Mouse (Mus musculus) embryo, embryonic 10 days (tissue): Measurements from ENCODE around the gene Gm973.
A peak's percentile ranks its signal among the peaks of the same experiment; 100 is the strongest.
"Not testable (repeated sequence)": the region's sequence is repeated elsewhere in the genome, so short reads cannot be mapped to it uniquely, and the experiment has no call there.

Source experiments
- DNase-seq: peaks from one replicate; pipeline ENCODE4 v3.0.0-alpha.2; 2015; ENCODE audit warnings: low spot score

Gene Gm973

GRCm38 (mm10) chr1:59631986-59632659 is 116.1 kb downstream of the Gm973 start:
- DNase-seq: no peak

DNA sequence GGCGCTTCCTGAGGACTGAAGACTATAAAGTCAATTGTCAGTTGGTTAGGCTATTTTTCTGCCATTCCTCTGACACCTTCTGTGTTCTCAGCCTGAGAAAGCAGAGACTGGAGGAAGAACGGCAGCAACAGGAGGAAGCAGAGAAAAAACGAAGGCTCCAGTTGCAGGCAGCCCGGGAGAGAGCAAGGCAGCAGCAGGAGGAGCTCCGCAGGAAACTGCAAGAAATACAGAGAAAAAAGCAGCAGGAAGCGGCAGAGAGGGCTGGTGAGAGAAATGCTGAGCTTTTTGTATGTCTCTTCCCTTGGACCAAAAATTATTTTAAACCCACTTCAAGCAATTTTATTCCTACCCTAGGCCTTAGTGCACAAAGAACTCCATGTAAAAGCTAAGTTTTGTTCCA is 117.0 kb downstream of the Gm973 start:
- DNase-seq: no peak

GRCm38 (mm10) chr1:59636349-59636748 is 120.3 kb downstream of the Gm973 start:
- DNase-seq: no peak

- DNase-seq: no peak
Measured at GRCm38 (mm10) chr1:59638371-59638770, 122.3 kb downstream of the Gm973 start.

- DNase-seq: no peak
Measured at GRCm38 (mm10) chr1:59642488-59642887, 126.4 kb downstream of the Gm973 start.

DNA sequence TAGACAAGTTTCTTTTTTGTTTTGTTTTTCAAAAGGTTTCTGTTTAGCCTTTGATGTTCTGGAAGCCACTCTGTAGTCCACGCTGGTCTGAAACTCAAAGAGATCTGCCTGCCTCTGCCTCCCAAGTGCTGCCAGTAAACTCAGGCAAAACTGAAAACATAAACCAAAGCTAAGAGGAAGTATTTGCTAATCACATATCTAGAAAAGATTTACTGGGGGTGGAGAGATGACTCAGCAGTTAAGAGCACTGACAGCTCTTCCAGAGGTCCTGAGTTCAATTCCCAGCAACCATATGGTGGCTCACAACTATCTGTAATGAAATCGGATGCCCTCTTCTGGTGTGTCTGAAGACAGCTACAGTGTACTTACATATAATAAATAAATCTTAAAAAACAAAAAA is 130.4 kb downstream of the Gm973 start:
- not testable (repeated sequence) for DNase-seq

- DNase-seq: no peak
Measured at GRCm38 (mm10) chr1:59651201-59651819, 135.2 kb downstream of the Gm973 start.

- DNase-seq: no peak
Measured at GRCm38 (mm10) chr1:59653243-59653911, 137.3 kb downstream of the Gm973 start.

GRCm38 (mm10) chr1:59656244-59657171 is 140.4 kb downstream of the Gm973 start:
- no peak for DNase-seq

GRCm38 (mm10) chr1:59663456-59664135 is 147.5 kb downstream of the Gm973 start:
- no peak for DNase-seq

DNA sequence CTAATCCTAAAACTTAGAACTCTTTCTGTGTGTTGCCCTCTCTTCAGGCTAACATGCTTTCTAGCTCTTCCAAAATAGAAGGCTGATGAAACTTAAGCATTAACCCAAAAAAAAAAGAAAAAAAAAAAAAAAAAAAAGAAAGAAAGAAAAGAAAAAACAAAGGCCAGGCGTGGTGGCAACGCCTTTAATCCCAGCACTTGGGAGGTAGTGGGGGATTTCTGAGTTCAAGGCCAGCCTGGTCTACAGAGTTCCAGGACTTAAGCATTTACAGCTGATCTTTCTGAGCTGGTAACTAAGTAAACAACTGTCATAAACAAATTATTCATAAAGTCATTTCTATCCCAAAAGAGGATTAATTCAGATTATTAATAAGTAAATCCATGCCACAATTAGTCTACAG is 152.8 kb downstream of the Gm973 start:
- no peak for DNase-seq

- peak; percentile 33 for DNase-seq
Measured at GRCm38 (mm10) chr1:59669962-59670630, 154.0 kb downstream of the Gm973 start.

GRCm38 (mm10) chr1:59670641-59671168 is 154.6 kb downstream of the Gm973 start, which contains the start of gene Sumo1:
Sumo1 (minus strand) TSS chr1:59670834.
- peak; percentile 97 for DNase-seq

GRCm38 (mm10) chr1:59673661-59674060 is 157.6 kb downstream of the Gm973 start:
- DNase-seq: no peak

DNA sequence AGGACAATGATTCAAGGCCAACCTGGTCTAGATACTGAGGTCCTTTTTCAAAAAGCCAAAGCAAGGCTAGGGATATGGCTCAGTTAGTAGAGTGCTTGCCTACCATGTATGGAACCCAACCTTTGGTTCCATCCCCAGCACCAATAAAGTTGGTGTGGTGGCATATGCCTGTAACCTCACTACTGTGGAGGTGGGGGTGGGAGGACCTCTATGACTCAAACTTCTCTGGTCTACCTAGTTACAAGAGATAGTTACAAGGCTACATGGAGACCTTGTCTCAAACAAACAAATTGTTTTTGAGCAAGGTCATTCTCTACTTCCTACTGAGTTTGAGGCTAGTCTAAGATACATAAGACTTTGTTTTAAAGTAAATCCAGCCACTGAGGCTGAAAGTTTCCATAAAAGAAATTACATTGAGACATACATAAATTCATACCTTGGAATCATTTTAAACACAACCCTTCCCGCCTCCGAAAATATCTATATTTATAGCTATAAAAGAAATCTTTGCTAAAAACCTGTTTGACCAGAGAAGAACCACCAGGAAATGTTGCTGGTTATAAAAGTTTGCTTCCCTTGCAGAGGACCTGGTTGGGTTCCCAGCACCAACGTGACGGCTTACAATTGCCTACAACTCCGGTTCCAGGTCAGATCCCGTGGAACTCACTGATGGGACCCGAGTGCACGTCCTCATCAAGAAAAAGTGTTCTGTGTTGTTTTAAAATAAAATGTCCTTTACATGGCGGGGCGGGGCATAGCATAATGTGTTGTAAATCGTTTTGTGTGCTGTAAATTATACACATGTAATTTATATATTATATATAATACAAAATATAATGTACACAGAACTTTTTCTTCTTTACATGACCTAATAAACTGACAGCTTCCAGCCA is 168.1 kb downstream of the Gm973 start:
- DNase-seq: peak; percentile 26

GRCm38 (mm10) chr1:59684819-59685755 is 169.0 kb downstream of the Gm973 start, which contains the start of gene Nop58:
Nop58 (plus strand) TSS chr1:59684971.
- DNase-seq: peak; percentile 97
